Mouse (Mus musculus): ENCODE measurements around the gene Gpr84.

DNA sequence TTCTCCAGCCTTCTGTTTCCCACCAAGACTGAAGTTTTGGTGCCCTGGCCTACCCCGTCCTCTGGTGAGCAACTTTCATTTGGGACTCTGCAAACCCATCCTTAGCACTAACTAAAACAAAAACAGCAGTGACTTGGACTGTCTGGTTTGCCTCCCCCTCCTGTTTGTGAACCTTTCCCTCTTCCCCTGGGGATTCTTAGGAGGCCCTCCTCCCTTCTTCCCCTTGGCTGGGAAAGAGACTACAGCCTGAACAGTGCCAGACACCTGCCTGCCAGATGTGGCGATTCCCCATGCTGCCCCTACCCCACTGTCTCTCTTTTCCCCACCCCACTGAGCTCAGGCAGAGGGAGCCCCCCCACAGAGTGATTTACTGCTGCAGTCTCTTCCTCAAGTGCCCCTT is 9.4 kb downstream of the Gpr84 start:
- TF ChIP-seq CTCF (IDR thresholded peaks at IDR 0.05; ENCODE audit: borderline replicate concordance, insufficient read depth, low read depth, low read length) = no peak
- TF ChIP-seq POLR2A (IDR thresholded peaks at IDR 0.05; ENCODE audit: borderline replicate concordance, insufficient read depth, low read length) = no peak

Measured in cerebellum, adult 2 months (tissue).